Mouse (Mus musculus) adrenal gland, postnatal 14 days (tissue): Measurements from ENCODE around the gene Cadm2. TPM values are rescaled to one million over a fixed set of nuclear protein-coding genes. Genes with fewer than 3 reads are reported as not detected.

ENCODE experiments used
- DNase-seq: peaks from one replicate; pipeline ENCODE4 v3.0.0; 2021; ENCODE audit warnings: mixed read lengths
- total RNA-seq: library from RNA; stranded (reverse); gene quantifications from 2 replicates; pipeline ENCODE4 v1.2.3, GENCODE M21; 2021

The Cadm2 gene
- total RNA-seq, 1 experiment from 2014 or later, result 0.56 TPM

DNA sequence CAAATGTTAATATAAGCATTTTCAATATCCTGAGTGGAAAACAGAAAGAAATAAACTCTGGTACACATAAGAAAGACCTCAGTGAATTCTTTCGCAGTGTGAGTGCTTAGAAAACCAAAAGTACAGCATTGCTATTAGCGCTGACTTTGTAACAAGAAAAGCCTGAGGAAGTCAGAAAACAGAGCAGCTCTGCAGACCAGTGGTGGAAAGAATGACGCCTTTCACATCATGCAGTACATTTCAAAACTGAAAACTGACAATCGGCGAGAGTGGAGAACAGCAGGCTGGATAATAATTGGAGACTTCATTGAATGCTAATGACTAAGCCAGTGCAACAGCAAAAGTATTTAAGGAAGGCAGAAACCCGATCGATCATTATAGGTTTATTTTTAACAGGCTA is 138.2 kb downstream of the Cadm2 start:
- DNase-seq, result no peak

DNA sequence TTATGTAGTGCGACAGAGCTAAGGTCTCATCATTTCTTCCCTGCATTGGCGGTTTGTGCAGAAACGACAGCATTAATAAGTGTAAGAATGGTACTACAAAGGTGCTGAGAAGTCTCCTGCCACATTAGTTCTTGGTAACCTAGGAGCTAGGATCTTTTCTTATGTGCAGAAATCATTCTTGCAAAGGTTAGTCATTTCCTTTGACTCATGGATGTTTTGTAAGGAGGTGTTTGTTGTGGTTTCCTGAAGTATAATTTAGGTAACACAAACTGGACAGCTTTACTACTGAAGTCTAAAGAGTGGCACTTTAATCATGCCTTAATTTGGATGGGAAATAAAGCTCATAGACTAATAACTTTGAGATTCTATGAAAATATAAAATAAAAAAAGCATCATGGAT is 153.7 kb downstream of the Cadm2 start:
- DNase-seq, result no peak

- no peak for DNase-seq
Measured at GRCm38 (mm10) chr16:67436301-67436700, 184.4 kb downstream of the Cadm2 start.

DNA sequence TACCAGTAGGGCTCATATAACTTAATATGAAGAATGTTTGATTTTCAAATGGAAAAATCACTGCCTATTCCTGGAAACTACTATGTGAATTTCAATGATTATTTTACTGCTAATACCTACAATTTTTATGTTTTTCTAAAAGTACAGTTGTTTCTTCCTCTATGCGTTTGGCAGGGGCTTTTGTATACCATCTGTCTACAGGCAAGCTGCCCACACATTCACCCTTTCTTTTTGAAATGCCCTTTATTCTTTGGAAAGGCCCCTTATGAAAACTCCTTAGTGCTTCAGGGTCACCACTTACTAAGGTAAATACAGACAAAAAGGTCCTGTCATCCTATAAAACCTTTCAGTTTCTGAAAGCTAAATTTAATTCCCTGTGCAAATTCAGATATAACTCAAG is 195.3 kb downstream of the Cadm2 start:
- DNase-seq, result no peak

- DNase-seq, result no peak
Measured at GRCm38 (mm10) chr16:67410926-67411325, 209.8 kb downstream of the Cadm2 start.

DNA sequence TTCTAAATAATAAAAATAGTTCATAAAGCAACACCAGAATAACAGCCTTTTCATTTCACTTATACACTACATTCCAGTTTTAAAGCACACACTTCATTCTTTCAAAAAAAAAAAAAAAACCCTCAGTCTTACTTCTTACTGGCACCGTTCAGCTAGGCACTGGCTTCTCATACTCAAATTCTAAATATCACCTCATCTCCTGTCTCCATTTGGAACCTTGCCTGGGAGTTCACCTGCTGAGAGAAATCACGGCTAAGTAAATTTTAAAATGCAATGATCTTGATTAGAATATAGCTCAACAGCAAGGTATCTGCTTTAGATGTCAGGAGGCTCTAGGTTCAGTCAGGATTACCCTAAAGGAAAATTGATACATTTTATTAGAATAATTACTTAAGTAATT is 210.2 kb downstream of the Cadm2 start:
- no peak for DNase-seq

DNA sequence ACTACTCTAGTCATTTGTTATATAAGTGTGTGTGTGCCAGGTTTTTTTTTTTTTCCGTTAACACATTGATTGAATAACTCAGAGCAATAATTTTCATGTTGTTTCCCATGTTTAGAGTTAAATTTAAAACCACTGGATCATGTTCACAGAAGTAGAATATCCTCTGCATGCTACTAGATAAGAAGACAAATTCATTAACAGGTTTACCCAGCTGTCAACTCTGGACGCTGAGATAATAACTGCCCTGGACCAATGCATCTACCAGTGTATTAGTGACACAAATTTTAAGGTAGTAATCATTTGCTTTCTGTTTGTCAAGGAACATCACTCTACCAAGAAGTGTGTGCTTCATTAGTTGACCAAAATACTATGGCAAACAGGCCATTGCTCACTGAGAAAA is 253.0 kb downstream of the Cadm2 start:
- no peak for DNase-seq

DNA sequence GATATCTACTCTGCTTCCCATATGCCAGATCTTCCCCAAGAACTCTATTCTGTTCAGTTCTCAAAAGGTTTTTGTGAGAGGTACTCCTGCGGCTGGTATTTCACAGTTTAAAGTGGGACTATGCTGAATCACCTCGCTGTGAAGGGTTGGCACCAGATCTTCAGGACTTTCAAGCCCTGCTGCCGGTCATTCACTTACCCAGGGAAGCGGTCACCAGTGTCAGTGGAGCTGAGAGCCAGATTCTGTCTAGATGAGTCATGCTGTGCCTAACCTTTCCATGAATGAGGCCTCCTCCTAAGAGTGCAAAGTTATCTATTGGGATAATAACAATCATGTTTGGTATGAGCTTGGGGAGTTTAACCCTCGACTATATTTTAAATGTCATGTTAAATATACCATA is 272.7 kb downstream of the Cadm2 start:
- no peak for DNase-seq

- no peak for DNase-seq
Measured at GRCm38 (mm10) chr16:67347561-67347960, 273.1 kb downstream of the Cadm2 start.

DNA sequence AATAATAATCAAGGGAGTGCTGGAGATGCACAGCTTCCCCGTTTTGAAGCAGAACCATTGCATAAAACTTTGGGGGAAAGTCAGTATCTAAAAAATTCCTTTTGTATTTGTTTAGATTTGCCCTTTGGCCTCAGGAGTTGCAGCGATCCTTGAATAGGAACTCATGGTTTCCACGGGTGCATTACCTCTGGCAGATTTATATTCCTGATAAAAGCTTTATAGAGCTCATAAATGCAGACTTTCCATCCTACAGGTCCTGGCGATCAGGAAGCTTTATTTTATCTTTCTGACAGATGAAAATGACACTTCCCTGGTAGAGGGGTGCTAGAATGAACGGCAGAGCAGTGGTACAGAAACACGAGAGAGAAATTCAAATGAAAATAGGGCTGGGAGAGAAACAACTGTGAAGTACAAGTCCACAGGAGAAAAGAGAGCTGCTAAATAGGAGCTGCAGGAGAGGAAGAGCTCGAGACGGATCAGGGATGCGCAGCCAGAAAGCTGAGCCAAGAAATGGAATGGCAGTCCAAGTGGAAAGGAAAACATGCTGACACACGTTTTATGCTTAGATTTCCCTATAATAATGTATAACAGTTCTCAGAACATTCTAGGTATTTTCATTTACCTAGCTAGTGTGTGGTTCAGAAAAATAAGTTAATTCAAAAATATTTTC is 274.0 kb downstream of the Cadm2 start:
- DNase-seq, result no peak

- no peak for DNase-seq
Measured at GRCm38 (mm10) chr16:67344194-67344593, 276.5 kb downstream of the Cadm2 start.

DNA sequence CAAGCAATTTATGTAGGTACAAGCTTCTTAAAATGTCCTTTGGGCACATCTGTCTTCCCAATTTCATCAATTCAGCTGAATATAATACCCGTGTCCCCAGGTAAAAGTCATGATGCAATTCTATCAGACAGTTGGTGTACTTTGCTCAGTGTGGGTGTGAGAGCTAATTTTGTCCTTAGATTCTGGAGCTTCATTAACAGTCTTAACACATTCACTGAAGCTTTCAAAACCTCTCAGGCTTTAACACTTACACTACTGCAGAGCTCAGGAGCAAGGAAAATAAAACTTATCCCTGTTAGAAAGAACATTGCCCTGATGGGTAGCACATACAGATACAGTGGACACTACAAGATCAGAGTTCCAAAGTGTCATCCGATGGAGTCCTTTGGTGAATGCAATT is 309.7 kb downstream of the Cadm2 start:
- DNase-seq, result no peak

DNA sequence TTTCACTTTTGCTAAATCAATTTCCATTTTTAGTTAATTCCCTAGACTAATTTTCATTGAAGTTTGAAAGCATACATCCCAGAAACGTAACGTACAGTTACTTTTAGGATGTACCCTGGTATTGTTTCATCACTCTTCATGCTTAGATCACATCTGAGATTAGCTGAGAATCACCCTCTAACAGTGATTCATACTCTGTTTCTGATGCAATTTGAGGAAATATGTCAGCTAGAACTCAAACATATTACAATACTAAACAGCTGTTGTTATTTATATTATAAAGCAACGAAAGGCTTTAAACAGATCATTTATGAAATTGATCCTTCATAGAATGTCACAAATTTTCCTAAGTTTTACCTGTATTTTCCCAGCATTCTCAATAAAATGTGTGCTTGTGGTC is 336.0 kb downstream of the Cadm2 start:
- no peak for DNase-seq

DNA sequence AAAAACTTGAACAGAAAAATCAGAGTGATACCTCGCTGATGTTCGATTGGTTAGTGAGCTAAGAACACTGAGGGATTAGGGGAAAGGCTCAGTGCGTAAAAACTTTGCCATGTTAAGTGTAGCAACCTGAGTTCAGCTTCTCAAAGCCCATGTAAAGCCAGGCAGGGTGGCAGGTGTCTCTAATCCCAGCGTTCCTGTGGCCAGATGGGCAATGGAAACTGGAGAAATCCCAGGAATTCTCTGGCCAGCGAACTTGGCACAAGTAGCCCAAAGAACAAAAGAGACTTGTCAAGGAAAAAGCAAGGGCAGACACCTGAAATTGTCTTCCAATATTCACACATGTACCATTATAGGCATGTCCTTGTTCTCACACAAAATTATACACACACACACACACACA is 377.1 kb downstream of the Cadm2 start:
- no peak for DNase-seq

GRCm38 (mm10) chr16:67234862-67235261 is 385.8 kb downstream of the Cadm2 start:
- DNase-seq, result no peak

GRCm38 (mm10) chr16:67226696-67227095 is 394.0 kb downstream of the Cadm2 start:
- no peak for DNase-seq

DNA sequence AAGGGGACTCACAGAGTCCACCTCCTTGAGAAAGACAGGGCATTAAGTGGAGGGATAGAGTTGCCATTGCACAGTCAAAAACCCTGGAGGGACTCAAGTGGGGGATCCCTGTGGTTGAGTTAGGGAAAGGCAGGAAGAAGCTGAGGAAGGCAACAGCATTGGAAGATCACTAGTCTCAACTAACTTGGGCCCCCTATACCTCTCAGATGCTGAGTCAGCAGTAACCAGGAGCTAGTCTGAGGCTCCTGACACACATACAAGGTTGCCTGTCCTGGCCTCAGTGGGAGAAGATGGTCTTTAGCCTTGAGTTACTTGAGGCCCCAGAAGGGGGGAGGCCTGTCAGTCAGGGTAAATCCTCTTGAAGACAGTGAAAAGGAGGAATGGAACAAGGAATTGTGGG is 417.4 kb downstream of the Cadm2 start:
- DNase-seq, result no peak

GRCm38 (mm10) chr16:67192852-67193415 is 427.8 kb downstream of the Cadm2 start:
- no peak for DNase-seq

DNA sequence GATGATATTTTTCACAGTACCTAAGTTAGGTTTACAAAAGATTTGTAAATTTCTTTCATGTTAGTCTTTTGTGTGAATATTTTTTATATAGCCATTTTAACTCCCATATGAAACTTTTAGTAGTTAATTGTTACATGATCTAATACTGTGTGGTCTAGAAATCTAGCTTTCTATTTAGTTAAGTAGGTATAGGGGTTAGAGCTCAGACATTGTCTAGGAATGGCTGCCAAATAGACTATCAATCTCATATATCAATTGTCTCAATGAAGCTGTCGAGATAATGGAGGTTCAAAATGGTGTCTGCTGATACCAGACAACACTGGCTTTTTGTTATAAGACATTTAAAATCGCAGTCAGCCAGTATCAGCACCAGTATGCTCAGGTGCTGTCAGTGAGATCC is 428.3 kb downstream of the Cadm2 start:
- no peak for DNase-seq

- no peak for DNase-seq
Measured at GRCm38 (mm10) chr16:67186322-67186721, 434.4 kb downstream of the Cadm2 start.

- no peak for DNase-seq
Measured at GRCm38 (mm10) chr16:67182958-67183357, 437.8 kb downstream of the Cadm2 start.

DNA sequence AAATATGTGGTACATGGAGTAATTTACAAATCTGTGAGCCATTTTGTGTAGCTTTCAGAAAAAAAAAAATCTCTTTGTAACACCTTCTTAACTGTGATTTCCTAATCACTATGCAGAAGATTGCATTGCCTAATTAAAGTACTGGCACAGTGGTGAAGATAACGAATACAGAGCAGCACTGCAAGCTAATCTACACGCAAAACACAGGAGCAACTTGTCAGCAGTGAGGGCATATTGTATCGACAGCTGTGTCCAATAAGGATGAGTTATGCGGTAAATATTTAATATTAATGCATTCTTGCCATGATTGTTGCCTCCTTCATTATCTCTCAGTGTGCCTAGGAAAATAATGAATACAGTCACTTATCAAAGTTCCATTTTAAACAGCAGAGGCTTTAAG is 445.3 kb downstream of the Cadm2 start:
- no peak for DNase-seq

DNA sequence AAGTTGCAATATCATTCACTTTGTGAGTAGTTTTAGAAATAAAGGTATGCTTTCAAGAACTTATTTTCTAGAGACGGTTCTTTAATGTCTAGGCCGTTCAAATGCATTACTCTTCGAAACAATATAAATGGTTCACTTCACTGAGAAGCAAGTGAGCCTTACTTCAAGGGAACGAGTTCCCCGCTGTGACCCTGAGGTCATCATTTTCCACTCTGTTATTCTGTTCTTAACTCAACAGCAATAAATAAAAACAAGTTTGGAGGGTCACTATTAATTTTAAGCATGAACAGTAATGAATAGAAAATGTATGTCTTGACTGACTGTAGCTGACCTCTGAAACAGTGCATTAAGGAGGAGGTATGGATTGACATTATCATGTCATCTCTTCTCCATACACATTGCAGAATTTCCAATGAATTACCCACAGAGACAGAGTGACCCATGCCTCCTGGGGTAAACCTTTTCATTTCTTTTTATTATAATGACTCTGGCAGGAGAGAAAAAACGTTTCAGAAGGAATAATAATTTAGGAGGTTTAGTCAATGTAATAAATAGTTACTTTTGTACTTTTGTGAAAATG is 458.4 kb downstream of the Cadm2 start:
- DNase-seq, result no peak

DNA sequence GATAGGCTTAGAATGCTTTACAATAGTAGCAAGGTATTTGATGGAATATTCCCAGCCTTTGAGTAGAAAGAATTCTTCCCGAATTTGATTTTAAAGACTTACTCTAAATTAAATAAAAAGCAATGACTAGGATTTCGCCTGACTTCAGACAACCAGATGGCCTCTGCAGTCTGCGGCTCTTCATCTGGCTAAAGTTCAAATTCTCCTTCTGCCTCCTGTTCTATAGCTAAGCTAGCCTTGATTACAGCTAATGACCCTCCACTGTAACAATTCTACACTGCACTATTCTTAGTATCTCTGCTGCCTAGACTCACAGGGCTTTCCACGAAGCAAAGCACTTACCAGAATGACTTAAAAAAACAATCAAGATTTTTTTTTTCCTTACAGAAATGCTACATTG is 495.9 kb downstream of the Cadm2 start:
- DNase-seq, result no peak
